In the genomic region with DNA sequence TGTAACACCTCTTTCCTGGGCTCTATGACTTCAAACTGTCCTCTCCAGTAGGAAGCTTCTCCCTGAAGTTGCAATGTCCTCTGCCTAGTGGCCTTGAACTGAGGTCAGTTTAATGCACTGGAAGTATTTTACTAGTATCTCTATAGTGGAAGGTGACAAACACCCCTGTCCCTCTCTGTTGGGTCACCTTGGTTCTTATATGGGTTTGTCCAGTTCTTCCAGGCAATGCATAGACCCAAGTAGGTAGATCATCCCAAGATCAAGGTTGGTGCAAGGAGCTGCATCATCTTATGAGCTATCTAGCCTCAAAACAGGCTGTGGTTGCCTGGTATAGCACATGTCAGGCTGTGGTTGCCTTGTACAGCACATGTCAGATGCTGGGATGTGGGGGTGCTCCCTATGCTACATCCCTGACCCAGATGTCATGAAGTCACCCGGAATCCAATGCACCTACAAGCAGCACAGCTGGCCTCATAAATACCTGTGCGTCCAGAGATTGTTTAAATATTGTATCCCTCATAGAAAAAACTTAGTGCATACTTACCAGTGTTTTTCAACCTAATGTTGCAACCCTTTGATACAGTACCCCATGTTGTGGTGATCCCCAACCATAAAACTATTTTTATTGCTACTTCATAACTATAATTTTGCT, we compare ENCODE assay signal across 31 mouse cellular contexts.
"Had no signal": no experiment of that assay in that cellular context is flagged by ENCODE, and none has a peak within 500 bp of the region (broad histone marks: within the 10 kb centered on the region; RNA-seq: fewer than 3 reads in every experiment).

No protein-coding gene starts in this region.

- ATAC-seq: liver, embryonic 12.5 days; liver, postnatal 0 days; midbrain, embryonic 13.5 days; midbrain, embryonic 15.5 days; midbrain, embryonic 16.5 days had no signal

- H3K9ac ChIP-seq: limb, embryonic 12.5 days; limb, embryonic 13.5 days; limb, embryonic 15.5 days; liver, embryonic 12.5 days; liver, embryonic 13.5 days; liver, embryonic 14.5 days; liver, embryonic 15.5 days; liver, postnatal 0 days; lung, embryonic 14.5 days; lung, embryonic 15.5 days; midbrain, embryonic 12.5 days; midbrain, embryonic 13.5 days; midbrain, embryonic 15.5 days; neural tube, embryonic 12.5 days had no signal

- H3K9me3 ChIP-seq: limb, embryonic 10.5 days; limb, embryonic 12.5 days; limb, embryonic 13.5 days; limb, embryonic 15.5 days; liver, embryonic 12.5 days; liver, embryonic 13.5 days; liver, embryonic 15.5 days; lung, embryonic 15.5 days; midbrain, embryonic 10.5 days; midbrain, embryonic 12.5 days; midbrain, embryonic 13.5 days; midbrain, embryonic 15.5 days; neural tube, embryonic 12.5 days had no signal

- H3K27ac ChIP-seq: limb, embryonic 10.5 days; limb, embryonic 12.5 days; limb, embryonic 13.5 days; liver, embryonic 12.5 days; liver, embryonic 13.5 days; liver, embryonic 14.5 days; liver, embryonic 15.5 days; lung, embryonic 15.5 days; macrophage; midbrain, embryonic 10.5 days; midbrain, embryonic 12.5 days; midbrain, embryonic 13.5 days; midbrain, embryonic 15.5 days; neural tube, embryonic 12.5 days had no signal

- DNase-seq: left cerebral cortex, postnatal 4 days; liver; liver, embryonic 13.5 days; liver, postnatal 0 days; lung, adult 18-20 months; lung, adult 2 months; lung, embryonic 14.5 days; lung, postnatal 10 days; lung, postnatal 14 days; lung, postnatal 36 days; lung, postnatal 4 days; midbrain, embryonic 14.5 days had no signal

- H3K36me3 ChIP-seq: limb, embryonic 10.5 days; limb, embryonic 12.5 days; limb, embryonic 13.5 days; limb, embryonic 15.5 days; liver, embryonic 12.5 days; liver, embryonic 13.5 days; liver, embryonic 15.5 days; lung, embryonic 15.5 days; midbrain, embryonic 10.5 days; midbrain, embryonic 12.5 days; midbrain, embryonic 13.5 days; midbrain, embryonic 15.5 days; neural tube, embryonic 12.5 days had no signal

- H3K27me3 ChIP-seq: limb, embryonic 12.5 days; limb, embryonic 13.5 days; limb, embryonic 15.5 days; liver, embryonic 12.5 days; liver, embryonic 13.5 days; liver, embryonic 15.5 days; lung, embryonic 15.5 days; midbrain, embryonic 12.5 days; midbrain, embryonic 13.5 days; midbrain, embryonic 15.5 days; neural tube, embryonic 12.5 days had no signal

- H3K4me2 ChIP-seq: limb, embryonic 12.5 days; limb, embryonic 13.5 days; limb, embryonic 15.5 days; liver, embryonic 11.5 days; liver, embryonic 12.5 days; liver, embryonic 13.5 days; liver, embryonic 15.5 days; lung, embryonic 14.5 days; lung, embryonic 15.5 days; midbrain, embryonic 11.5 days; midbrain, embryonic 12.5 days; midbrain, embryonic 13.5 days; midbrain, embryonic 15.5 days; neural tube, embryonic 12.5 days had no signal

- H3K4me1 ChIP-seq: liver, embryonic 12.5 days; liver, embryonic 13.5 days; liver, embryonic 15.5 days; lung, embryonic 15.5 days; megakaryocyte, embryonic 14.5 days; midbrain, embryonic 12.5 days; midbrain, embryonic 13.5 days; midbrain, embryonic 15.5 days; neural tube, embryonic 12.5 days had no signal

- H3K4me3 ChIP-seq: limb, embryonic 10.5 days; limb, embryonic 12.5 days; limb, embryonic 13.5 days; limb, embryonic 15.5 days; liver, embryonic 12.5 days; liver, embryonic 13.5 days; liver, embryonic 15.5 days; lung, embryonic 15.5 days; megakaryocyte, embryonic 14.5 days; midbrain, embryonic 10.5 days; midbrain, embryonic 12.5 days; midbrain, embryonic 13.5 days; midbrain, embryonic 15.5 days; myocyte; neural tube, embryonic 12.5 days had no signal
